Mouse (Mus musculus) olfactory bulb, adult 2 months (tissue): Measurements from ENCODE around the gene Tnfsf13. TPM values are rescaled to one million over a fixed set of nuclear protein-coding genes. Genes with fewer than 3 reads are reported as not detected.
A peak's percentile ranks its signal among the peaks of the same experiment; 100 is the strongest.

Experiments used
- H3K27ac ChIP-seq: fragments of 200-500 bp; 2 replicates; pipeline ENCODE4 v1.5.1; 2012; ENCODE audit warnings: low read depth, low read length; ENCODE audit not compliant: insufficient read depth
- H3K4me1 ChIP-seq: fragments of 200-500 bp; 2 replicates; pipeline ENCODE4 v1.6.1; 2012; ENCODE audit warnings: low read length; ENCODE audit not compliant: control insufficient read depth, insufficient read depth
- H3K4me3 ChIP-seq: fragments of 200-500 bp; 2 replicates; pipeline ENCODE4 v1.5.1; 2012; ENCODE audit warnings: mild to moderate bottlenecking, low read depth, low read length, moderate library complexity; ENCODE audit not compliant: insufficient read depth
- CTCF ChIP-seq: fragments of 200-500 bp; IDR thresholded peaks from 2 replicates; pipeline ENCODE4 v1.5.1; 2012; ENCODE audit warnings: low read depth, mild to moderate bottlenecking, low read length, moderate library complexity; ENCODE audit not compliant: insufficient read depth
- POLR2A ChIP-seq: fragments of 200-500 bp; IDR thresholded peaks from 2 replicates; pipeline ENCODE4 v1.6.1; 2012; ENCODE audit warnings: mild to moderate bottlenecking, low read depth, low read length, moderate library complexity; ENCODE audit not compliant: insufficient read depth
- WGBS: fragments of 180-500 bp; shearing (Covaris S2); methylation state at CpG from one replicate; pipeline ENCODE4 v1.1.7; 2018; 5-methylcytosine and 5-hydroxymethylcytosine counted together
- polyA plus RNA-seq: library from polyadenylated mRNA; stranded (reverse); fragments of >200 nt; gene quantifications from 2 replicates; pipeline ENCODE4 v1.2.4, GENCODE M21; 2012; ENCODE audit warnings: low replicate concordance; ENCODE audit not compliant: missing spikeins, insufficient read depth, insufficient read length

Tnfsf13 gene
- polyA plus RNA-seq, 1 experiment: not detected

DNA sequence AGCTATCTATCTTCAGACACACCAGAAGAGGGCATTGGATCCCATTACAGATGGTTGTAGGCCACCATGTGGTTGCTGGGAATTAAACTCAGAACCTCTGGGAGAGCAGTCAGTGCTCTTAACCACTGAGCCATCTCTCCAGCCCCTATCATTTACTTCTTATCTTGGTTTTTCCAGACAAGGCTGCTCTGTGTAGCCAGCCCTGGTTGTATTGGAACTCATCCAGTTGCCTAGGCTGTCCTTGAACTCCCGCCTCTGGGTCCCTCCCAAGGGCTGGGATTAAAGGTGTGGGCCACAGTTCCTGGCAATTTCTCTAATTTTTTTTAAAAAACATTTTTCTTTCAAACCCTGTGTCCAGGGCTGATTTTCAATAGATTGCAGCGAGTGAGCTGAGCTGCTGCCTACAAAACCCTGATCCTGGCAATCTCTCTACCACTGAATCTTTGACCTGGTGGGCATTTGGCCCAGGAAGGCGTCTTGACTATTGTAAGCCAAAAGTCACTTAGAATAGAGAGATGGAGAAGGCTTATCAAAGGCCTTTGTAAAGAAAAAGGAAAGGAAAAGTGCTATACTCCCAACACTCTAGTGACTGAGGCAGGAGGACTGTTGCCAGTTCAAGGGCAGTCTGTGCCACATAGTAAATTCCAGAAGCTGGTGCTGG is 24.2 kb downstream of the Tnfsf13 start:
- no peak overlapping the region for H3K27ac ChIP-seq
- TF ChIP-seq CTCF (no peak), POLR2A (no peak)
- H3K4me3 ChIP-seq: peak overlapping the region; percentile 69; the same call in 1 of the 2 replicates
- 51% methylated on average over 3 of the region's 3 CpGs for WGBS
- H3K4me1 ChIP-seq: peaks cover 4% of the 10 kb centered on the region

GRCm38 (mm10) chr11:69657462-69657881 is 28.1 kb downstream of the Tnfsf13 start:
- TF ChIP-seq CTCF (peak; percentile 13; the same call in 1 of the 2 replicates), POLR2A (no peak)
- H3K4me3 ChIP-seq: no peak overlapping the region
- WGBS: 82% methylated on average over 15 of the region's 15 CpGs
- H3K4me1 ChIP-seq: peaks cover 5% of the 10 kb centered on the region
- H3K27ac ChIP-seq: no peak overlapping the region

- Histone ChIP-seq H3K4me3 (no peak overlapping the region), H3K4me1 (peaks cover 5% of the 10 kb centered on the region), H3K27ac (no peak overlapping the region)
- TF ChIP-seq CTCF: no peak
- WGBS: 74% methylated on average over 10 of the region's 10 CpGs
Observed at GRCm38 (mm10) chr11:69656617-69657461, 28.7 kb downstream of the Tnfsf13 start.

GRCm38 (mm10) chr11:69656065-69656455 is 29.5 kb downstream of the Tnfsf13 start:
- Histone ChIP-seq H3K4me1 (peaks cover 5% of the 10 kb centered on the region), H3K27ac (no peak overlapping the region), H3K4me3 (no peak overlapping the region)
- WGBS: 82% methylated on average over 5 of the region's 5 CpGs
- no peak for TF ChIP-seq POLR2A
- no peak for TF ChIP-seq CTCF

DNA sequence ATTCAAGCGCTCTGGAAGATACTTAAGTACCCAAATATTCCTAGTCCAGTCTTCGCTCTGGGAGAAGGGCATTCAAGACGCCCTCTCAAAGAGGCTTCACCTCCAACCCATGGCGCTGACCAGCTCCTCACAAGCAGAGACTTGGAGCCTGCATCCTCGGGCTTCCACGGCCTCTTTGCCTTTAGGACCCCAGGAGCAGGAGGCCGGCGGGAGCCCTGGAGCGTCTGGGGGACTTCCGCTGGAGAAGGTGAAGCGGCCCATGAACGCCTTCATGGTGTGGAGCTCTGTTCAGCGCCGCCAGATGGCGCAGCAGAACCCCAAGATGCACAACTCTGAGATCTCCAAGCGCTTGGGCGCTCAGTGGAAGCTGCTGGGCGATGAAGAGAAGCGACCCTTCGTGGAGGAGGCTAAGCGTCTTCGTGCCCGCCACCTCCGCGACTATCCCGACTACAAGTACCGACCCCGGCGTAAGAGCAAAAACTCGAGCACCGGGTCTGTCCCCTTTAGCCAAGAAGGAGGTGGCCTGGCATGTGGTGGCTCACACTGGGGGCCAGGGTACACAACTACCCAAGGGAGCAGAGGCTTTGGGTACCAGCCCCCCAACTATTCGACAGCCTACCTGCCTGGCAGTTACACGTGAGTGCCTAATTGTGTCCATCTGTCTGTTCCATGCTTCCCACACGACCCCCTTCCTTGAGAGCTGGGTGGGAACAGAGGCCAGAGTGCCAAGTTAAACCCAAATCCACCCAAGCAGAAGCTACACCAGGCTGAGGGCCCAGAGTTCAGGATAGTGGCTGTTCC is 30.1 kb downstream of the Tnfsf13 start, which contains the start of gene Sox15:
Gene Sox15, plus strand, starts transcription at position 51 of the 801 bp plus-strand sequence.
- TF ChIP-seq POLR2A (no peak), CTCF (peak; percentile 82)
- Histone ChIP-seq H3K4me3 (no peak within 1 kb of the TSS), H3K4me1 (peaks cover 5% of the 10 kb centered on the region), H3K27ac (no peak within 1 kb of the TSS)
- 22% methylated on average over 34 of the region's 34 CpGs for WGBS

DNA sequence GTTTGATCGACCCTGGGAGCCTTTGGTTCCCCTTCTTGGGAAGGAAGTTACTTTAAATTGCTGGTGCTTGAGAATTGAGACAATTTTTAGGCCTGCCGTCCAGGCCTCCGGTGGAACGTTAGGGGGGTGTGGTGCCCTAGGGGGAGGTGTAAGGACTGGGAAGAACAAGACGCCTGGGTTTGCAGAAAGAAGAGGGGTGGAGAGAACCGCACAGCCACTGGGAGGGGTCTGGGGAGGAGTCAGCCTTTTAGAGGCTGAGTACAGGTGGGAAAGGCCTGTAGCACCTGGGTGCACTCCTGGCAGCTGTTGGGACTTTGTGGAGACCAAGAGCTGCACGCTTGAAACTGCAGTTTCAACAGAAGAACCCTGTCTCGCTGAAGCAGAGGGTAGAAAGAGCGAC is 30.8 kb downstream of the Tnfsf13 start:
- H3K4me3 ChIP-seq: no peak overlapping the region
- no peak for TF ChIP-seq CTCF
- no peak for TF ChIP-seq POLR2A
- H3K27ac ChIP-seq: no peak overlapping the region
- H3K4me1 ChIP-seq: peaks cover 5% of the 10 kb centered on the region
- WGBS: 44% methylated on average over 9 of the region's 9 CpGs

- Histone ChIP-seq H3K4me1 (peaks cover 5% of the 10 kb centered on the region), H3K27ac (no peak overlapping the region), H3K4me3 (no peak overlapping the region)
- TF ChIP-seq CTCF (no peak), POLR2A (no peak)
- WGBS: 52% methylated on average over 5 of the region's 5 CpGs
Observed at GRCm38 (mm10) chr11:69653399-69653798, 32.2 kb downstream of the Tnfsf13 start.

- no peaks in the 10 kb centered on the region for H3K4me1 ChIP-seq
- no peak overlapping the region for H3K27ac ChIP-seq
- 88% methylated on average over 5 of the region's 5 CpGs for WGBS
- TF ChIP-seq CTCF: no peak
- TF ChIP-seq POLR2A: no peak
- no peak overlapping the region for H3K4me3 ChIP-seq
Observed at GRCm38 (mm10) chr11:69645860-69646259, 39.7 kb downstream of the Tnfsf13 start.

DNA sequence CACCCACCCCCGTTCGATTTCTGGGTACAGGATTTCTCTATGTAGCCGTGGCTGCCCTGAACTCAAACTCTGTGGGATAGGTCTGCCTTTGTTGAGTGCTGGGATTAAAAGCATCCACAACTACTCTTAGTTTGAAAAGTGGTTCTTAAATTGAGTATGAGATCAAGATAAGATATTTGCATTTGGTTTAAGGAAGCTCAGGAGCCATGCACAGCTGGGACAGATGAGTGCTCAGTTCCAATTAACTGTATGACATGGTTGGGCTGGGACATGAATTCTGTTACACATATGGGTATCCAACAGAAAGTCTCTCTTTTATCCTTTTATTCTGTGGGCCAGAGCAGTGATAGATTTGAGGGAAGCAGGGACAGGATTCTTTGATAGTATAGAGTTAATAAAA is 50.1 kb downstream of the Tnfsf13 start:
- TF ChIP-seq CTCF (no peak), POLR2A (no peak)
- Histone ChIP-seq H3K4me3 (no peak overlapping the region), H3K4me1 (no peaks in the 10 kb centered on the region), H3K27ac (no peak overlapping the region)
- WGBS: 52% methylated on average over 3 of the region's 3 CpGs
